Mouse (Mus musculus) lung, postnatal 0 days (tissue): ENCODE results near the gene Nxpe4. TPM values are rescaled to one million over a fixed set of nuclear protein-coding genes. Genes with fewer than 3 reads are reported as not detected.

ENCODE experiments used
- ATAC-seq: fragments of 200-750 bp; cut with Nextera tagmentation; 2 replicates; pipeline ENCODE4 v1.8.0; 2017; ENCODE audit warnings: moderate library complexity
- DNase-seq: peaks from one replicate; pipeline ENCODE4 v3.0.0-alpha.2; 2016; ENCODE audit warnings: low spot score
- H3K27ac ChIP-seq: fragments of 300-500 bp; sonication (generic); 2 replicates; pipeline ENCODE4 v1.5.1; 2014; ENCODE audit warnings: antibody characterized with exemption, mild to moderate bottlenecking, low read length, mixed read lengths
- H3K27me3 ChIP-seq: fragments of 300-500 bp; sonication (generic); replicated peaks from 2 replicates; pipeline ENCODE4 v1.6.1; 2014; ENCODE audit warnings: low read length, mixed read lengths; ENCODE audit not compliant: insufficient read depth
- H3K36me3 ChIP-seq: fragments of 300-500 bp; sonication (generic); 2 replicates; pipeline ENCODE4 v1.6.1; 2014; ENCODE audit warnings: low read length, mixed read lengths; ENCODE audit not compliant: insufficient read depth
- H3K4me1 ChIP-seq: fragments of 300-500 bp; sonication (generic); 2 replicates; pipeline ENCODE4 v1.6.1; 2014; ENCODE audit warnings: antibody characterized with exemption, low read depth, low read length, mixed read lengths; ENCODE audit not compliant: insufficient read depth
- H3K4me2 ChIP-seq: fragments of 300-500 bp; sonication (generic); replicated peaks from 2 replicates; pipeline ENCODE4 v1.6.1; 2014; ENCODE audit warnings: low read depth, mild to moderate bottlenecking, low read length, moderate library complexity, mixed read lengths
- H3K4me3 ChIP-seq: fragments of 300-500 bp; sonication (generic); 2 replicates; pipeline ENCODE4 v1.5.1; 2014; ENCODE audit warnings: low read depth, low read length
- H3K9ac ChIP-seq: fragments of 300-500 bp; sonication (generic); replicated peaks from 2 replicates; pipeline ENCODE4 v1.6.1; 2014; ENCODE audit warnings: low read depth, mild to moderate bottlenecking
- H3K9me3 ChIP-seq: fragments of 300-500 bp; sonication (generic); 2 replicates; pipeline ENCODE4 v1.6.1; 2016; ENCODE audit warnings: low read length, mixed read lengths
- CTCF ChIP-seq: IDR thresholded peaks from 2 replicates; pipeline ENCODE4 v1.5.1; 2016; ENCODE audit warnings: antibody characterized with exemption, mild to moderate bottlenecking
- EP300 ChIP-seq: IDR thresholded peaks from 2 replicates; pipeline ENCODE4 v1.6.1; 2016; ENCODE audit warnings: antibody characterized with exemption, mild to moderate bottlenecking, control low read depth
- WGBS: fragments of 180-500 bp; shearing (Covaris S2); extraction: QIAGEN DNeasy Blood & Tissue Kit; methylation state at CpG from one replicate; pipeline ENCODE4 v1.1.7; 2014; 5-methylcytosine and 5-hydroxymethylcytosine counted together
- polyA plus RNA-seq: library from polyadenylated mRNA; unstranded; fragments of >200 nt; fragmentation: Nextera tagmentation; extraction: Ambion mirVana; gene quantifications from 2 replicates; pipeline ENCODE4 v1.2.1, GENCODE M21; 2015

The Nxpe4 gene
- polyA plus RNA-seq, 1 experiment from 2014 or later, result 8.6 TPM

DNA sequence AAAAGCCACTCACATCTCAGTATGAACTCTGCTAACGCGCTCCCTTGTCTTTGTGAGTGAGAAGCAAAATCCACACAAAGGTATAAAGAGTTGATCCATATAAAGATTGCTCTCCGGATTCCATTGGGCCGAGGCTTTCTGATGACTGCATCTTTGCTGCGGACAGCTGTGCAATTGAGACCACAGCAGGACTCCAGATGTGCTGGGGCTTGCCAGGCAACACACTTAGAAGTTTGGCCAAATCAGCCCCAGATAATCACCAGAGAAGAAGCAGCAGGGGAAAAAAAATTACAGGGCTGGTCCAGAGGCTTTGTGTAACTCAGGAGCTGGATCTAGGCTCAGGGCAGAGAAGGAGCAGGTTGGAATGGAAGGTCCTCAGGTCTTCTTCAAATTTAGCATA lies 85.5 kb downstream of the Nxpe4 start:
- Histone ChIP-seq H3K27ac (no peak overlapping the region), H3K9ac (no peak overlapping the region), H3K27me3 (no peaks in the 10 kb centered on the region), H3K4me1 (no peaks in the 10 kb centered on the region), H3K4me3 (no peak overlapping the region), H3K4me2 (no peak overlapping the region), H3K36me3 (no peaks in the 10 kb centered on the region), H3K9me3 (no peaks in the 10 kb centered on the region)
- DNase-seq, result no peak
- WGBS, result 78% methylated on average over 5 of the region's 5 CpGs
- TF ChIP-seq EP300, result no peak
- no peak for TF ChIP-seq CTCF
- no peak for ATAC-seq

DNA sequence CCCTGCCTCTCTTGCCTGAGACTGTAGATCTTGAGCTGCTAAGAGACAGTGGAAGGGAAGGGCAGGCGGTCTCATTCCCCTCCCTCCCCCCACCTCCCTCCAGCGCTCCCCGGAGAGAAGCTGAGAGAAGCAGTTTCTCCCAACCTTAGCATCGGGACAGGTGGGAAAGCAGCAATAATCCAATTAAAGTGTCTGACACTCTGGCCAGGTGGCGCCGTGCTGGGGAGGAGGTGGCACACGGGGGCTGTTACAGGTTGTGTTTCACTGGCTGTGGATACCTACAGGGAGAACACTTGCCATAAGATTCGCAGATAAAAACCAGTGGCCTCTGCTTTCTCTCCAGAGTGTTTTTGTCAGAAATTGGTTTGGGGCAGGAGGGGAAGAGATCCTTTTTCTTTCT lies 90.4 kb downstream of the Nxpe4 start:
- Histone ChIP-seq H3K9me3 (no peaks in the 10 kb centered on the region), H3K4me2 (peak overlapping the region; percentile 40), H3K4me3 (no peak overlapping the region), H3K9ac (no peak overlapping the region), H3K27ac (no peak overlapping the region), H3K36me3 (no peaks in the 10 kb centered on the region), H3K4me1 (no peaks in the 10 kb centered on the region), H3K27me3 (no peaks in the 10 kb centered on the region)
- ATAC-seq (no peak), DNase-seq (no peak)
- WGBS, result 5% methylated on average over 8 of the region's 8 CpGs
- no peak for TF ChIP-seq EP300
- no peak for TF ChIP-seq CTCF

- Histone ChIP-seq H3K4me2 (no peak overlapping the region), H3K9ac (no peak overlapping the region), H3K36me3 (no peaks in the 10 kb centered on the region), H3K4me3 (no peak overlapping the region), H3K4me1 (no peaks in the 10 kb centered on the region), H3K9me3 (no peaks in the 10 kb centered on the region), H3K27me3 (no peaks in the 10 kb centered on the region), H3K27ac (no peak overlapping the region)
- DNase-seq (no peak), ATAC-seq (no peak)
- no peak for TF ChIP-seq CTCF
- TF ChIP-seq EP300, result no peak
- WGBS, result 54% methylated on average over 9 of the region's 9 CpGs
These were observed 95.2 kb downstream of the Nxpe4 start for GRCm38 (mm10) chr9:48257001-48257400.

DNA sequence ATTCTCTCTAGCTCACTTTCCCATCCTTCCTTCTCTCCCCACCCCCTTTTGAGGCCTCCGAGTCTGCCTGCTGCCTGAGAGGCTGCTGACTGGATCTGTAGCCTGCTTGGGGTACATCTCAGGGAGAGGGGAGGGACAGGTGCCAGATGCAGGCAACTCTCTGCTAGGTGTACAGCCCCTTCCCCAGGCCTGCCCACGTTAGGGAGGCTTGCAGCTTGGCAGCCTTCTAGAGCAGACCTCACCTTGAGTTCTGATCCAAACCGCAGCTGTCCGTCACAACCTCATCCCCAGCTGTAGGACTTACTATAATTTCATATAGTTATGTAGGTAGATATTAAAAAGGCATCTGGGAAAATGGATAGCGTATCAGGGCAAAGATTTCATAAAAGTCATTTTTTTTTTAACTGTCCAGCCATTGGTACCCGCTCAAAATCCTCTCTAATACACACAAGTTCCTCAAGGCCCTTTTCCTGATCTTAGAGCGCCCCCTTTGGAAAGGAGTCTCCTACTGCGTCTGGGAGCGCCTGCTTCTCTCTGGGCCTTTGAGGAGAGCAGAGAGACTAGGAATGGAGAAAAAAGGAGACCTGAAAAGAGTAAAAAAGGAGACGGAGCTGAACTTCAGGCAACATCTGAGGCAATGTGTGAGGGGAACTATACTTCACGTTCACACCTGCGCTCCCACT lies 96.1 kb downstream of the Nxpe4 start:
- Histone ChIP-seq H3K9me3 (no peaks in the 10 kb centered on the region), H3K27ac (no peak overlapping the region), H3K27me3 (no peaks in the 10 kb centered on the region), H3K4me2 (no peak overlapping the region), H3K9ac (no peak overlapping the region), H3K36me3 (no peaks in the 10 kb centered on the region), H3K4me1 (no peaks in the 10 kb centered on the region), H3K4me3 (no peak overlapping the region)
- WGBS, result 36% methylated on average over 12 of the region's 12 CpGs
- DNase-seq (peak; percentile 58), ATAC-seq (no peak)
- TF ChIP-seq EP300 (no peak), CTCF (peak; percentile 80)

GRCm38 (mm10) chr9:48264616-48265015 lies 102.8 kb downstream of the Nxpe4 start:
- Histone ChIP-seq H3K4me1 (no peaks in the 10 kb centered on the region), H3K9ac (no peak overlapping the region), H3K4me3 (no peak overlapping the region), H3K27ac (no peak overlapping the region), H3K9me3 (no peaks in the 10 kb centered on the region), H3K36me3 (no peaks in the 10 kb centered on the region), H3K4me2 (no peak overlapping the region), H3K27me3 (no peaks in the 10 kb centered on the region)
- TF ChIP-seq CTCF (no peak), EP300 (no peak)
- WGBS, result 91% methylated on average over 6 of the region's 6 CpGs
- DNase-seq (no peak), ATAC-seq (no peak)

DNA sequence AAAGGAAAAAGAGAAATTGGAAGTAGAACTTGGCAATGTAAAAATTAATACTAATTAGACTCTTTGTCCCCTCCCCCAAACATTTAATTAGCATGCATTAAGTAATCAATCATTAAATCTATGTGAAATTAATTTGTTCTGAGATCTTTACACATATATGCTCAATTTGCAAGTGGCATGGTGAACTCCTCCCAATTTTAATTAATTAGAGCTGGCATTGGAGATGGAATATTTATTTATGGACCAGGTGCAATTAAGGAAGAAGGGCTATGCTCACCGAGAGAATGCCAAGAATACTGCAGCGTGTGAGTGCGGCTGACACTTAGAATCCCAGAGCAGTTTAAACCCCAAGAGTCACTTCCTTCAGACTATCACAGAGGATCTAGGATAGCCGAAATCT lies 103.7 kb downstream of the Nxpe4 start:
- no peak for DNase-seq
- no peak for ATAC-seq
- 68% methylated on average over 4 of the region's 4 CpGs for WGBS
- Histone ChIP-seq H3K27ac (no peak overlapping the region), H3K4me1 (no peaks in the 10 kb centered on the region), H3K4me3 (no peak overlapping the region), H3K27me3 (no peaks in the 10 kb centered on the region), H3K4me2 (no peak overlapping the region), H3K9ac (no peak overlapping the region), H3K9me3 (no peaks in the 10 kb centered on the region), H3K36me3 (no peaks in the 10 kb centered on the region)
- TF ChIP-seq CTCF (no peak), EP300 (no peak)
